Mouse (Mus musculus) spleen, embryonic (tissue): Measurements from ENCODE around the gene Cyth1.

ENCODE experiments used
- CTCF ChIA-PET: fragments of 350-600 bp; sonication (Branson Sonifier 250); formaldehyde crosslinking; loops from one replicate; lab custom pipeline; 2022; lab: Charles Lee

Cyth1 gene

DNA sequence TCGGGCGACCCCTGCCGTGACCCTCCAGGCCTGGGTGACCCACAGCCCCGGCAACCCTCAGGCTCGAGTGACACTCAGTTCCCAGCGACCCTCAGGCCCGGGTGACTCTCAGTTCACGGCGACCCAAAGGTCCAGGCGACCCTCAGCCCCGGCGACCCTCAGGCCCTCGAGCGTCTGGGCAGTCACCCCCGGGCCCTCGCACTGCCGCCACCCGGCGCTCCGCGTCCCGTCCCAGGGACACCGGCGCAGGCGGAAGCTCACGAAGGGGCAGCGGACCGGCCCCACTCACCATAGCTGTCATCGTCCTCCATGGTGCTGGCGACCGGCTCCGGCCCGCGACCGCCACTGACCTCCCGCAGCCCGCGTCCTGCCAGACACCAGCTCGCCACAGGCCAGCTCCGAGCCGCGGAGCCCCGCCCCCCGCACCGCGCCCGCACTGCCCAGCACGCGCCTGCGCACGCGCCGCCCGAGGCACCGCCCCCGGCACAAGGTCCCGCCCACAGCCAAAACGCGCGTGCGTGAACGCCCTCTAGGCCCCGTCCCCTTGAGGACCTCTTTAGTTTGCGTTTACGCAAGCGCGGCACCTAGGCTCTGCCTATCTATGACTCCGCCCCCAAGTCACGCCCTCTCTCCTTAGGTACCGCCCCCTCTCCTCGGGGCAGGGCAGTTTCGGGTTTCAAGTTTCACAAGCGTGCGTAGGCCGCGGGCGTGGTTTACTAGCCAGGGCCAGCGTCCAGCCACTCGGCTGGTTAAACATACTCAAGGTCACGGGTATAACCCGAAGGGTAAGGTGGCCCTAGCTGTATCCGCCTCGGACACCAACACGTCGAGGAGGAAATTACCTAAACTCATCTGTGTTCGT, at the start of gene Cyth1:
TSS of gene Cyth1 (minus strand) at position 443 of the 862 bp plus-strand sequence.
- CTCF ChIA-PET = interaction anchor here (1.0 kb wide), 1 partner anchor 21 kb away, joined by 4 read pairs; no protein-coding TSS in a partner anchor

DNA sequence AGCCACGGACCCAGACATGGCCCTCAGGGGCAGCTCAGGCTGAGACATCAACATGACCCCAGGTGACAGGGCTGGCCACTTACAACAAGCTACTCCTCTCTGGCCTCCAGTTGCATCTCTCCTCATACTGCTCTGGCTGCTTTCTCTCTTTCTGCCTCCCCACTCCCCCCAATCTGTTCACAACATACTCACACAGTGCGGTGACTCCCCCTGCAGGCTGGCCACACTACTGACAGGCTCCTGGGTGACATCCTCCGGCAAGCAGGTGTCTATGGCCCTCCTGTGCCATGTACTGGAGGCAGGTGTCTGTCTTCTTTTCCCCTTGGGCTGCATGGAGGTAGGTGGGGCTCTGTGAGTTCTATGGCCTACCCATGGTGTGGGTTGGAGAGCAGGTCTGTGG, 49.6 kb upstream of the Cyth1 start:
- CTCF ChIA-PET = no interaction called here

- CTCF ChIA-PET = no interaction called here
These were observed 46.6 kb upstream of the Cyth1 start for GRCm38 (mm10) chr11:118295026-118295425.

DNA sequence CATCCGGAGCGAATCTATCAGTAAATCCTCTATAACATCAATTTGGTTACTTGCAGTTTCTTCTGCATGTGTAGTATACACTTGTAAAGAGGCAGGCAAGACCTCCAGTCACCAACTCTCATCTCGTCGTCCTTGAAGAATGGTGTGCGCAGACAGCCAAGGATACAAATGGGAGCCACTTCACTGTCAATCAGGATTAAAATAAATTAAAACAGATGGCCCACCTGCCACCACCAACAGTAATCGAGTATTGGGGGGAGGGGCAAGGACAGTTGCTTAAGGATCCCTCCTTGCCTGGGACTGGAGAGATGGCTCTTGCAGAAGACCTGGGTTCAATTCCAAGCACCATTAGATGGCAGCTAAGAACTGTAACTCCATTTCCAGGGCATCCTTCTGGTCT, 44.3 kb upstream of the Cyth1 start:
- CTCF ChIA-PET = no interaction called here

DNA sequence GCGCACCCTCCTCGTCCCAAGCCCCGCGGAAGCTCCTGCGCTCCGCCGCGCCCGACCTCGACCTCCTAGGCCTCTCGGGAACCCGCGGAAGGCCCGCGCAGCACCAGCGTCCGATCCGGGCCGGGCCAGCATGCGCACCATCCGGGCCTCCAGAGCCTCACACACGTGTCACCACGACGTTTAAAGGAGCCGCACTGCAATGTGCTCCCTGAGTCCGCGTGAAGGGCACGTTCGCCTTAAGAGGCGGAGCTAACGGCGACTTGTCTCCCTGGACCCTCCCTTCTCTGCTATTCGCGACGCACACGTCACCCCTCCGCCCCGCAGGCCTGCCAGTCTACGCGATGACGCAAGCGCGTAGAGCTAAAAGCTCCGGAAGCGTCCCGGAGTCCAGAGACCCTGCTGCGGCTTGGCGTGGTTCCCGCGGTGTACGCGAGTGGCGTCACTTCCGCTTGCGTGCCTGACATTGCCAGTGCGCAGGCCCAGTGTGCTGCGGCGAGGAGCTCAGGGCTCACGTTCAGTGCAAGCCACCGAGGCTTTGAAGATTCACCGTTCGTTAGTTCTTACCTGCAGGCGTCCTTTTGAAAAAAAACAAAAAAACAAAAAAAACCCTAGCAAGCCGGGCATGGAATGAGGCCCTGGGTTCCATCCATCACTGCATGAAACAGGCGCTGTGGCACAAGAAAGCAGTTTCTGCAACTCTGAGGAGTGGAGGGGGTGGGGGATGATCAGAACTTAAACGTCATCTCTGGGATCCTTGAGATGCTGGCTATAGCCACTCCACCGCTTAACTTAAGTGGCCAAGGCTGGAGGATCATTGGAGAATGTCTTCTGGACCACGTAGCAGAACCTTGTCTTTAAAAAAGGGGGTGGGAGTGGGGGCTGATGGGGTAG, 41.9 kb upstream of the Cyth1 start, which contains the start of gene Usp36:
TSS of gene Usp36 (minus strand) at position 246 of the 891 bp plus-strand sequence.
- CTCF ChIA-PET = no interaction called here

- CTCF ChIA-PET = no interaction called here
These were observed 41.2 kb upstream of the Cyth1 start for GRCm38 (mm10) chr11:118289562-118289961.

GRCm38 (mm10) chr11:118289037-118289511, 40.7 kb upstream of the Cyth1 start:
- CTCF ChIA-PET = no interaction called here

- CTCF ChIA-PET = interaction anchor here (0.7 kb wide), 1 partner anchor 18 kb away, joined by 7 read pairs; no protein-coding TSS in a partner anchor
These were observed 39.2 kb upstream of the Cyth1 start for GRCm38 (mm10) chr11:118287573-118287972.

DNA sequence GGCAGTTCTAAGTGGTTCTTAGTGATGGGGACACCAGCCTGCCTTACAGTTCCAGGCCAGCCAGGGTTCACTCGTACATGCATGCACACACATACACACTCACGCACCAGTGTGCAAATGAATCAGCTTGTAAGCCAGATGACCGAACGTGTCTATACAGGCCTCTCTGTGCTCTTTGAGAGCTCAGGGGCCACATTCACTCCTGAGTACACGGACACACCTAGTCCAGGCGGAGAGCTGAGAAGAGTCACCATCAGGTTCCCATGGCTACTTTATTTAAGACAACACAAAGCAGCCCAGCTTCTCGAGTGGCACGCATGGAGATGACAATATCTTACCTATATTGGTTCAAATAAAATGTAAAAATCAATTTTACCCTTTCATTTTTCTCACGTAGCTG, 38.0 kb upstream of the Cyth1 start:
- CTCF ChIA-PET = interaction anchor here (1.7 kb wide), 1 partner anchor 21 kb away, joined by 4 read pairs; no protein-coding TSS in a partner anchor

DNA sequence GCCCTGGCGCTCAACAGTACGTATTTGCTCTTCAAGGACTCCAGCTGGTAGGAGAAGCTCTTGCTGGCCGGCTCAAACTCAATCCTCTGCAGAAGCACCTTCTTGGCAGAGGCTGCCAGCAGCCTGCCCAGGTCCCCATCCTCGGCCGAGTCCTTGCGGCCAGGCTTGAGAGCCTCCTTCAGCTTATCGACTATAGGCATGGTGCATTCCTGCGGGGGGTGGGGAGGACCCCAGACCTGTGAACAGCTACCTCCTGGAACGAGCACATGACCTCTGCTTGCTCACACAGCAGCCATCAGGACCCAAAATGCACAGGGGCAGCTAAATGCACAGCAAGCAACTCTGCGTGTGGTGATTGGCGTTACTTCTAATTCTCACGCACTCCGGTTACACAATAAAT, 37.4 kb upstream of the Cyth1 start:
- CTCF ChIA-PET = interaction anchor here (1.7 kb wide), 1 partner anchor 20 kb away, joined by 4 read pairs; no protein-coding TSS in a partner anchor

DNA sequence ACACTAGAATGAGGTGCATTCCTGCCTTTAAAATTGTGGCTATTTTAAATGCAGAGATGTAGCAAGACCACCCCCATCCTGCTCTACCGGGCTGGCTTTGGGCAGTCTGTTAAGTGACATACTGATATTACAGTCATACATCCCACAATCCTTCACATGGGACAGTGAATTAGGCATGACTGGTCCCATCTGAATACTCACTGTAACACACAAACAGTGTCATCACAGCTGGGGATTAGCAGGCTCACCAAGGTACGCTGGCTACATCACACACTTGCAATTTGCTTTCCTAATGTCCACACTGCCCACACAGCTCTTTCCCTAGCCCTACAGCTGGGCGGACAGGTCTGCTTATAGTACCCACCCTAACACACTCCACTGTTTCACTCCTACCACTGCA, 31.8 kb upstream of the Cyth1 start:
- CTCF ChIA-PET = interaction anchor here (0.6 kb wide), 1 partner anchor 104 kb away, joined by 5 read pairs; no protein-coding TSS in a partner anchor

- CTCF ChIA-PET = interaction anchor here (0.9 kb wide), 1 partner anchor 49 kb away, joined by 3 read pairs; no protein-coding TSS in a partner anchor
These were observed 27.9 kb upstream of the Cyth1 start for GRCm38 (mm10) chr11:118276328-118276727.

- CTCF ChIA-PET = no interaction called here
These were observed 26.7 kb upstream of the Cyth1 start for GRCm38 (mm10) chr11:118275092-118275491.

- CTCF ChIA-PET = interaction anchor here (0.6 kb wide), 2 partner anchors 17 to 534 kb away, joined by 5 to 7 read pairs; no protein-coding TSS in a partner anchor
These were observed 21.4 kb upstream of the Cyth1 start for GRCm38 (mm10) chr11:118269827-118270226.

GRCm38 (mm10) chr11:118266666-118267046, 18.3 kb upstream of the Cyth1 start:
- CTCF ChIA-PET = no interaction called here

DNA sequence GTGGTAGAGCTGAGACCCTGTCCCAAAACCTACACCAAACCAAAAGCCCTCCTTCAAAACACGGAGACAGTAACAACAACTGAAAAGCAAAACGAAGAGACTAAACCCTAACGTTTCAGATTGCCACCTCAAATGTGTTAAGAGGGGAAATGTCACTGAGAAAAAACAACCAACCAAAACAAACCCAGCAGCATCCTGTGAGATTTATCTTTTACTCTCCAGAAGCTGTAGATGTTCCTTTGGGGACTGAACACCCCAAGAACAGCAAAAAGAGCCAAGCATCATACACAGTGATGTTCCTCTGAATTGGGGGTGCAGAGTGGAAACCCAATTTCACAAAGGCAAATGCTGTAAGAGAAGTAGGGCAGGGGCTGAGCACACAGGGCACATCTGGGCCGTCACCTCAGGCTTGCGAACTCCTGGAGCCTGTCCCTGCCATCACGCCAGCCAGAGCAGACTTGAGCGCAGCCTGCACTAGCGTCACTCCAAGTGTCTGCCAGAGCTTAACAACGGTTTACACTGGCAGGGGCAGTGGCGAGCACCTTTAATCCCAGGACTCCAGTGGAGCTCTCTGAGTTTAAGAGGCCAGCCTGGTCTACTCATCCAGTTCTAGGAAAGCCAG, 17.8 kb upstream of the Cyth1 start:
- CTCF ChIA-PET = interaction anchor here (1.6 kb wide), 1 partner anchor 20 kb away, joined by 4 read pairs; no protein-coding TSS in a partner anchor

DNA sequence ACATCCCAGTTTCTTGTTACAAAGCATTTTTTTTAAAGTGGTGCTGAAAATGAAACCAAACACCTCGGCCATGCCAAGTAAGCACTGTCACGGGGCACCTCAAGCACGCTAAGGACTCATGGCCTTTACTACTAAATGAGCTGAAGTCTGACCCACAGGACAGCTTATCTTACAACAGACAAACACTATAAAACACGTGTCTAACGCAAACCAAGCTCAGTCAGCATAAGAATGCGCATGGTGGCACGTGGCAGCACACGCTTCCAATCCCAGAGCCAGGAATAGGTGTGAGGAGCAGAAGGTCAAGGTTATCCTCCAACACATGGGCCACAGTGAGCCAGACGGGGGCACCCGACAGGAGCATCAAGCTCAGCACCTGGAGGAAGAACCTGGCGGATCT, 17.2 kb upstream of the Cyth1 start:
- CTCF ChIA-PET = interaction anchor here (1.6 kb wide), 1 partner anchor 21 kb away, joined by 4 read pairs; no protein-coding TSS in a partner anchor

GRCm38 (mm10) chr11:118263146-118263545, 14.8 kb upstream of the Cyth1 start:
- CTCF ChIA-PET = no interaction called here

GRCm38 (mm10) chr11:118260081-118260480, 11.7 kb upstream of the Cyth1 start:
- CTCF ChIA-PET = interaction anchor here (1.2 kb wide), 1 partner anchor 13 kb away, joined by 3 read pairs; no protein-coding TSS in a partner anchor

GRCm38 (mm10) chr11:118259580-118259979, 11.2 kb upstream of the Cyth1 start:
- CTCF ChIA-PET = interaction anchor here (0.5 to 1.2 kb wide), 3 partner anchors 13 to 1568 kb away, joined by 3 to 5 read pairs (median 3); no protein-coding TSS in a partner anchor

DNA sequence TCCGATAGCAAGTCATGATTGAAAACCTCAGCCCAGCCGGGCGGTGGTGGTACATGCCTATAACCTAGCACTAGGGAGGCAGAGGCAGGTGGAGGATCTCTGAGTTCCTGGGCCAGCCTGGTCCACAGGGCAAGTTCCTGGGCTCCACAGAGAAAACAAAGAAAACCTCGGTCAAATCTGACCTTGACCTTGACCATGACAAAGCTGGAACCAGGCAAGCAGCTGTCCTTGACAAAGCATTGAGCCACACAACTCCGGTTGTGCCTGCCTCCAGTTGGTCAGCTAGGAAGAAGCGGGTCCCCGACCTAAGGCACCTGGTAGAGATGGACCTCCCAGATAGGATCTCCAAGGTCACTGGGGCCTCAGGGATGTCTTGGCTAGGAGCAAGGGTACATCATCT, 8.0 kb upstream of the Cyth1 start:
- CTCF ChIA-PET = interaction anchor here (0.6 kb wide), 1 partner anchor 460 kb away, joined by 4 read pairs; no protein-coding TSS in a partner anchor
